8 mouse cellular contexts compared by ENCODE assay signal in the genomic region with DNA sequence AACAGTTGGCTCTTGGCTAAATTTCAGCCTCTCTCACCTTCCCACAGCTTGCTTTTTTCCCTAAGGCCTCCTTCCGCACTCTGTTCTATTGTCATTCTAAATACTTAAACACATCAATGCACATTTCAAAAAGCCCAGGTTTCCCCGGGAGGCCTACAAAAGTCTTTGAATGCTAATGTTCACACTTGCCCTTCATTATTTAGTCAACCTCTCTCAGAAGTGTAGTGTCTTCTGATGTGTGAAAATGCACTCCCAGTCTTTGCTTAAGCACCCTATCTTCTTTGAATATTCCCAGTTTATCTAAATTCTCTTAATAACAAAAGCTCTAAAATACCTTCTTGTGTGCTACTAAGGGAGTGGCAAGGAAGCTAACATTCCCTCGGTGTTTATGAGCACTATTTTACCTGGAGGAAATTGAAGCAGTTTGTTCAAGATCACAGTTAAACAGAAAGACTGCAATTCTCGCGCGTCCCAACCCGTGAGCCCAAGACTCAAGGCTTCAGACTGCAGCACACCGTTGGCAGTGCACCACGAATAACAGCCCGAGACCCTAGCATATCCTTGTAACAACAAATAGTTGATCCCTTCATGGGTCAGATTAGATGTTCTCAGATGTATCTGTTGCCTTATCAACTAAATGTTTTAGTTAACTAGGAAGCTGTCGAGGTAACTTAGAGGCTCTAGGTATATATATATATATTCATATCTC. TPM values are rescaled to one million over a fixed set of nuclear protein-coding genes. Genes with fewer than 3 reads are reported as not detected.
A peak's percentile ranks its signal among the peaks of the same experiment; 100 is the strongest.
DNase-seq lines count a peak whose midpoint lies in the region; ATAC-seq lines count a peak whose summit lies in the region.

No protein-coding gene starts in this region.

- no peaks in the 10 kb centered on the region for H3K36me3 ChIP-seq in kidney, embryonic 14.5 days (ENCODE audit: control insufficient read depth, insufficient read depth, low read length)
- no peaks in the 10 kb centered on the region for H3K36me3 ChIP-seq in hindbrain, embryonic 13.5 days

- no peaks in the 10 kb centered on the region for H3K9me3 ChIP-seq in kidney, embryonic 14.5 days (ENCODE audit: control insufficient read depth, low read length)
- no peaks in the 10 kb centered on the region for H3K9me3 ChIP-seq in hindbrain, embryonic 13.5 days

- WGBS in kidney, embryonic 14.5 days: 36% methylated on average over 11 of the region's 11 CpGs
- 16% methylated on average over 11 of the region's 11 CpGs for WGBS in hindbrain, embryonic 13.5 days

- no peak overlapping the region for H3K9ac ChIP-seq in kidney, embryonic 14.5 days (ENCODE audit: low read depth, low read length)
- peak overlapping the region; percentile 100; the same call in 1 of the 2 replicates for H3K9ac ChIP-seq in hindbrain, embryonic 13.5 days

- H3K27me3 ChIP-seq in kidney, embryonic 14.5 days (ENCODE audit: control insufficient read depth, insufficient read depth, low read length): no peaks in the 10 kb centered on the region
- H3K27me3 ChIP-seq in hindbrain, embryonic 13.5 days: no peaks in the 10 kb centered on the region

- H3K4me1 ChIP-seq in kidney, embryonic 14.5 days (ENCODE audit: control insufficient read depth, insufficient read depth, low read length): peaks cover 19% of the 10 kb centered on the region
- H3K4me1 ChIP-seq in hindbrain, embryonic 13.5 days (replicated peaks): peaks cover 36% of the 10 kb centered on the region

- ATAC-seq in kidney, embryonic 14.5 days (ENCODE audit: low FRiP score, low TSS enrichment): no peak
- ATAC-seq in hindbrain, embryonic 13.5 days (ENCODE audit: low FRiP score): no peak
- no peak for ATAC-seq in megakaryocyte progenitor cell, adult 5-6 weeks (replicated peaks; ENCODE audit: poor library complexity)

- H3K4me2 ChIP-seq in kidney, embryonic 14.5 days (replicated peaks; ENCODE audit: low read depth, low read length): peak overlapping the region; percentile 75; the same call in 1 of the 2 replicates
- peak overlapping the region; percentile 82 for H3K4me2 ChIP-seq in hindbrain, embryonic 13.5 days

- no peak for DNase-seq in kidney, postnatal 36 days
- DNase-seq in embryo, embryonic 10.5 days (ENCODE audit: low spot score): peak; percentile 55
- peak; percentile 30 for DNase-seq in naive thymus-derived CD4-positive, alpha-beta T cell, adult 2 months (ENCODE audit: low read depth)
- no peak for DNase-seq in layer of hippocampus, adult 11-12 months (ENCODE audit: low spot score)
- DNase-seq in cerebellum, adult 11-12 months: no peak

- no peak overlapping the region; the same call in 1 of the 2 replicates for H3K4me3 ChIP-seq in kidney, embryonic 14.5 days (ENCODE audit: low read length)
- H3K4me3 ChIP-seq in hindbrain, embryonic 13.5 days: peak overlapping the region; percentile 100

- H3K27ac ChIP-seq in kidney, embryonic 14.5 days (ENCODE audit: low read depth, low read length): no peak overlapping the region; the same call in 1 of the 2 replicates
- H3K27ac ChIP-seq in hindbrain, embryonic 13.5 days: peak overlapping the region; percentile 96

RNA-seq across cellular contexts. Expression of a gene that starts 1.2 kb away (rescaled TPM):
- 75.9 and 101 TPM in 2 replicates for polyA plus RNA-seq in kidney, embryonic 14.5 days (2014; fragmentation: Nextera tagmentation; extraction: Ambion mirVana)
- 60.5 TPM in 2 replicates for polyA plus RNA-seq in hindbrain, embryonic 13.5 days (2015; fragmentation: Nextera tagmentation; extraction: Ambion mirVana)
- total RNA-seq in megakaryocyte progenitor cell, adult 5-6 weeks (2015): 83.9 and 91.4 TPM in 2 replicates
- total RNA-seq in megakaryocyte progenitor cell, adult 5-6 weeks (2017): 58.5 and 84.4 TPM in 2 replicates

RNA-seq across cellular contexts. Expression of a gene that starts 25.6 kb away (rescaled TPM):
- not detected in 2 replicates for polyA plus RNA-seq in kidney, embryonic 14.5 days (2014; fragmentation: Nextera tagmentation; extraction: Ambion mirVana)
- not detected in 2 replicates for polyA plus RNA-seq in hindbrain, embryonic 13.5 days (2015; fragmentation: Nextera tagmentation; extraction: Ambion mirVana)
- not detected in 2 replicates for total RNA-seq in megakaryocyte progenitor cell, adult 5-6 weeks (2015)
- not detected in 2 replicates for total RNA-seq in megakaryocyte progenitor cell, adult 5-6 weeks (2017)

Comparison
In these comparisons a context has a peak if more than half of its experiments do, and no peak if none do; other contexts are left out.
1. DNase-seq: peak in embryo, embryonic 10.5 days (single experiment) and naive thymus-derived CD4-positive, alpha-beta T cell, adult 2 months (single experiment); none in kidney, postnatal 36 days (0 of 2), layer of hippocampus, adult 11-12 months (single experiment) and cerebellum, adult 11-12 months (single experiment).